Comparison of ENCODE assay signal across 8 mouse cellular contexts in the genomic region with DNA sequence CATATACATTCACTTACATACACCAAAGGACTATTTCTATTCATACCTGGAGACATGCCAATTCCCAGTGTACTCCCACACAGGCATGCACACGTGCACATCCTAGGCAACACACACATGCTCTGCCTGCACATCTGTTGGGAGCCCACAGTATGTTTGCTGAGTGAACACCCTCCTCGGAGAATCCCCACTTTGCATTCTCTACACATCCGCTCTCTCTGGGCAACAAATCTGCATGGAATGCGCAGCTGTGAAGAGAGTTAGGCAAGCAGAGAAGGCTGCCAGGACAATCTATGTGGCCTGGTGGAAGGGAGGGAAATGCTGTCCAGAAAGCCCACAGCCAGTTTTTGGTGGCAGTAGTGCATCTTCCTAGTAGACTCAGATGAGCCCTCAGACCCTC.
DNase-seq lines count a peak whose midpoint lies in the region; ATAC-seq and TF ChIP-seq lines count a peak whose summit lies in the region.
"Had no signal": no experiment of that assay in that cellular context is flagged by ENCODE, and none has a peak within 500 bp of the region (broad histone marks: within the 10 kb centered on the region; RNA-seq: fewer than 3 reads in every experiment).

No protein-coding gene starts in this region.

- H3K9ac ChIP-seq in liver, embryonic 16.5 days (ENCODE audit: low read depth, low read length): no peak overlapping the region

- peak overlapping the region; percentile 39; the same call in 1 of the 2 replicates for H3K4me2 ChIP-seq in liver, embryonic 16.5 days (ENCODE audit: low read depth, low read length)

- TF ChIP-seq POLR2A in brain, embryonic 14.5 days (IDR thresholded peaks at IDR 0.05; ENCODE audit: borderline replicate concordance, extremely low read depth, insufficient read depth, insufficient read length, poor library complexity, severe bottlenecking): no peak

- H3K4me1 ChIP-seq in liver, embryonic 16.5 days (ENCODE audit: control insufficient read depth, low read depth, low read length): peaks cover 13% of the 10 kb centered on the region

- no peak overlapping the region for H3K4me3 ChIP-seq in liver, embryonic 16.5 days (ENCODE audit: low read depth, low read length)

- peak; percentile 44 to 89 for DNase-seq in left cerebral cortex, postnatal 14 days (ENCODE audit: low spot score in 2 of 2)
- DNase-seq in left cerebral cortex, adult 11 months (ENCODE audit: low spot score): no peak
- DNase-seq in brain, embryonic 14.5 days (ENCODE audit: low read depth): peak; percentile 79
- DNase-seq in heart, adult 9 months (ENCODE audit: low spot score in 2 of 2): peak; percentile 25 to 65
- DNase-seq in kidney, postnatal 36 days: no peak
- DNase-seq in thymus, postnatal 36 days: no peak

- intact Hi-C loops in left cerebral cortex, postnatal 14 days (cut with DNase I): no loop called here

- H3K27ac ChIP-seq in liver, embryonic 16.5 days (ENCODE audit: low read length): no peak overlapping the region

- TF ChIP-seq CTCF in brain, embryonic 14.5 days (IDR thresholded peaks at IDR 0.05; ENCODE audit: borderline replicate concordance, extremely low read depth, insufficient read depth, insufficient read length): no peak

- no peaks in the 10 kb centered on the region for H3K9me3 ChIP-seq in liver, embryonic 16.5 days (replicated peaks; ENCODE audit: control insufficient read depth, low read length)

- H3K36me3 ChIP-seq in liver, embryonic 16.5 days (ENCODE audit: control insufficient read depth, insufficient read depth): no peaks in the 10 kb centered on the region

- 69% methylated on average over 4 of the region's 4 CpGs for WGBS in liver, embryonic 16.5 days (ENCODE audit: insufficient replicate concordance)

- no peaks in the 10 kb centered on the region; the same call in 1 of the 2 replicates for H3K27me3 ChIP-seq in liver, embryonic 16.5 days (ENCODE audit: control insufficient read depth, insufficient read depth, low read depth, low read length)
- H3K27me3 ChIP-seq: Patski had no signal

- no peak for ATAC-seq in liver, embryonic 16.5 days (ENCODE audit: low read depth)
- ATAC-seq: Patski had no signal

Comparison
In these comparisons a context has a peak if more than half of its experiments do, and no peak if none do; other contexts are left out.
1. DNase-seq: peak in left cerebral cortex, postnatal 14 days (2 of 2), brain, embryonic 14.5 days (single experiment) and heart, adult 9 months (2 of 2); none in left cerebral cortex, adult 11 months (single experiment), kidney, postnatal 36 days (0 of 2) and thymus, postnatal 36 days (0 of 2).